ENCODE assay signal across 24 mouse cellular contexts in the genomic region with DNA sequence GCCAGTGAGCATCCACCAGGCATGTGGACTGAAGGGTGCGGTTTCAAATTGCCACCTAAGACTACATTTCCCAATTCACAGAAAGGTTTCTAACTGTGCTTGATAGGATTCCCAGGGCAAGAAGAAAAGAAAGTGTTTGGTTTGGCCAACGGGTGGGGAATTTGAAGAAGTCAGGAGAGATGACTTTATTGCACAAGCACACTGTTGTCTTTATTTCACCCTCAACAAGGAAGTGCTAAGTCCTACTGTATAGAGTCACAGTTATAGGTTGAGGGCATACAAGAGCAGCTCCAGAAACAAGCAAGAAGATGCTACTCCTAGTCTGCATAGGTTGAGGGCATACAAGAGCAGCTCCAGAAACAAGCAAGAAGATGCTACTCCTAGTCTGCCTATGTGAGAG. TPM values are rescaled to one million over a fixed set of nuclear protein-coding genes. Genes with fewer than 3 reads are reported as not detected.
DNase-seq lines count a peak whose midpoint lies in the region; ATAC-seq lines count a peak whose summit lies in the region.
"Had no signal": no experiment of that assay in that cellular context is flagged by ENCODE, and none has a peak within 500 bp of the region (broad histone marks: within the 10 kb centered on the region; RNA-seq: fewer than 3 reads in every experiment).

No protein-coding gene starts in this region.

- H3K9ac ChIP-seq in hindbrain, embryonic 11.5 days (ENCODE audit: low read depth, low read length), result no peak overlapping the region
- H3K9ac ChIP-seq in intestine, embryonic 16.5 days (ENCODE audit: low read depth, low read length), result no peak overlapping the region
- H3K9ac ChIP-seq: embryonic facial prominence, embryonic 12.5 days; forebrain, embryonic 12.5 days had no signal

- no peaks in the 10 kb centered on the region for H3K4me1 ChIP-seq in hindbrain, embryonic 11.5 days (replicated peaks; ENCODE audit: control insufficient read depth, insufficient read depth, low read length)
- H3K4me1 ChIP-seq in intestine, embryonic 16.5 days (ENCODE audit: control insufficient read depth, insufficient read depth, low read length), result 0 out of 2 replicates have a peak, but pooled peaks cover 3% of the 10 kb centered on the region

- no peaks in the 10 kb centered on the region for H3K9me3 ChIP-seq in hindbrain, embryonic 11.5 days (ENCODE audit: control insufficient read depth, low read length)
- no peaks in the 10 kb centered on the region for H3K9me3 ChIP-seq in intestine, embryonic 16.5 days (ENCODE audit: control insufficient read depth, low read length)
- H3K9me3 ChIP-seq: embryonic facial prominence, embryonic 10.5 days; embryonic facial prominence, embryonic 12.5 days; forebrain, embryonic 10.5 days; forebrain, embryonic 12.5 days had no signal

- no peak overlapping the region for H3K4me2 ChIP-seq in hindbrain, embryonic 11.5 days (replicated peaks; ENCODE audit: low read depth, low read length)
- H3K4me2 ChIP-seq in intestine, embryonic 16.5 days (ENCODE audit: low read depth, low read length), result no peak overlapping the region
- H3K4me2 ChIP-seq: embryonic facial prominence, embryonic 12.5 days; forebrain, embryonic 12.5 days had no signal

- WGBS in hindbrain, embryonic 11.5 days, result 84% methylated on average over 2 of the region's 2 CpGs
- 80% methylated on average over 2 of the region's 2 CpGs for WGBS in intestine, embryonic 16.5 days

- peak; percentile 56 for DNase-seq in fat pad, adult 2 months (ENCODE audit: extremely low read depth, low read depth, low spot score)
- DNase-seq in hindbrain, embryonic 11.5 days (ENCODE audit: low spot score), result no peak
- DNase-seq: adrenal gland, adult 8-10 months; adrenal gland, postnatal 25 days; B cell, adult 2 months; cerebellum, adult 11 months; cerebellum, adult 2 months; cerebellum, adult 9-10 months; cerebellum, postnatal 10 days; cerebellum, postnatal 25 days had no signal

- no peak overlapping the region for H3K4me3 ChIP-seq in hindbrain, embryonic 11.5 days (ENCODE audit: low read depth, low read length)
- no peak overlapping the region for H3K4me3 ChIP-seq in intestine, embryonic 16.5 days (ENCODE audit: low read length)
- H3K4me3 ChIP-seq: embryonic facial prominence, embryonic 10.5 days; embryonic facial prominence, embryonic 12.5 days; forebrain, embryonic 10.5 days; forebrain, embryonic 12.5 days had no signal

- ATAC-seq in megakaryocyte, adult 5-6 weeks (ENCODE audit: poor library complexity, severe bottlenecking), result peak; percentile 83
- ATAC-seq in neutrophil, adult 5-6 weeks (ENCODE audit: extremely low read depth, insufficient number of reproducible peaks, low FRiP score, poor library complexity, severe bottlenecking), result peak; percentile 54; the same call in 1 of the 2 replicates
- no peak for ATAC-seq in hindbrain, embryonic 11.5 days (ENCODE audit: low FRiP score)
- ATAC-seq in intestine, embryonic 16.5 days, result no peak
- ATAC-seq: activated CD4-positive, CD25-positive, alpha-beta regulatory T cell, adult 4 months; CD4-positive, CD25-positive, alpha-beta regulatory T cell, adult 4 months; forebrain, embryonic 14.5 days; forebrain, embryonic 16.5 days; Patski had no signal

- H3K27me3 ChIP-seq in hindbrain, embryonic 11.5 days (ENCODE audit: control insufficient read depth, insufficient read depth, low read length), result no peaks in the 10 kb centered on the region
- H3K27me3 ChIP-seq in intestine, embryonic 16.5 days (replicated peaks; ENCODE audit: control insufficient read depth, insufficient read depth, low read length), result no peaks in the 10 kb centered on the region
- H3K27me3 ChIP-seq: CH12.LX; embryonic facial prominence, embryonic 12.5 days; forebrain, embryonic 12.5 days; Patski had no signal

- H3K27ac ChIP-seq in hindbrain, embryonic 11.5 days (ENCODE audit: low read depth, low read length), result no peak overlapping the region
- H3K27ac ChIP-seq in intestine, embryonic 16.5 days (ENCODE audit: low read length), result no peak overlapping the region
- H3K27ac ChIP-seq: embryonic facial prominence, embryonic 10.5 days; embryonic facial prominence, embryonic 12.5 days; forebrain, embryonic 10.5 days; forebrain, embryonic 12.5 days had no signal

- no peaks in the 10 kb centered on the region for H3K36me3 ChIP-seq in hindbrain, embryonic 11.5 days (ENCODE audit: control insufficient read depth, insufficient read depth, low read length)
- no peaks in the 10 kb centered on the region for H3K36me3 ChIP-seq in intestine, embryonic 16.5 days (ENCODE audit: control insufficient read depth, insufficient read depth, low read length)
- H3K36me3 ChIP-seq: G1E had no signal

RNA-seq across cellular contexts. Expression of gene Pbx1, which starts 60.0 kb away (rescaled TPM):
- 11.6 and 14.0 TPM in 2 replicates for total RNA-seq in megakaryocyte, adult 5-6 weeks (2015)
- total RNA-seq in megakaryocyte, adult 5-6 weeks (2017), result 11.2 and 17.6 TPM in 2 replicates
- 40.4 and 42.2 TPM in 2 replicates for total RNA-seq in neutrophil, adult 5-6 weeks (2017)
- polyA plus RNA-seq in hindbrain, embryonic 11.5 days (2014; fragmentation: Nextera tagmentation; extraction: Ambion mirVana), result 49.0 and 59.2 TPM in 2 replicates
- 16.4 and 17.2 TPM in 2 replicates for polyA plus RNA-seq in intestine, embryonic 16.5 days (2015; fragmentation: Nextera tagmentation; extraction: Ambion mirVana)
- total RNA-seq: CH12.LX had no signal
- polyA plus RNA-seq: G1E had no signal

Comparison
In these comparisons a context has a peak if more than half of its experiments do, and no peak if none do; other contexts are left out.
1. ATAC-seq: peak in megakaryocyte, adult 5-6 weeks (single experiment) and neutrophil, adult 5-6 weeks (single experiment); none in hindbrain, embryonic 11.5 days (single experiment) and intestine, embryonic 16.5 days (single experiment).